Mouse (Mus musculus): Measurements from ENCODE around the gene Ubqln1. TPM values are rescaled to one million over a fixed set of nuclear protein-coding genes. Genes with fewer than 3 reads are reported as not detected.
A peak's percentile ranks its signal among the peaks of the same experiment; 100 is the strongest.

Gene Ubqln1
- polyA plus RNA-seq, 1 experiment from 2014 or later: 71.6 TPM

DNA sequence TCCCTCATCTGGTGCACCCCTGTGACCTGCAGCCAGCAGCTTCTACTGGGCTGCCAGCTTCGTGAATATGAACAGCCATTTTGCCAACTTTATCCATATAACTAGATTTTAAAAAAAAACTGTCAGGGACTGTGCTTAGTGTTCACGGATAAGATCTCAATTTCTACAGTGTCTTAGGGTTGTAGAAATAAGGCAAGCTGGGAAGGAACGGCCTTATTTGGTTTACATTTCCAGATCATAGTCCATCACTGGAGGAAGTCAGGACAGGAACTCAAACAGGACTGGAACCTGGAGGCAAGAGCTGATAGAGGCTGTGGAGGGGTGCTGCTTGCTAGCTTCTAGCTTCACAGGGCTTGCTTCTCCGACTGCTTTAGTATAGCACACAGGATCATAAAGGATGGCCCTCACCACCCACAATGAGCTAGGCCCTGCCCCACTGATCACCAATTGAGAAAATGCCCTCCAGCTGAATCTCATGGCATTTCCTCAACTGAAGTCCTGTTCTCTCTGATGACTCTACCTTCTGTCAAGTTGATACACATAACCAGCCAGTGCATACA, 85.7 kb downstream of the Ubqln1 start:
- H3K27me3 ChIP-seq (ENCODE audit: control insufficient read depth, insufficient read depth, low read length): no peaks in the 10 kb centered on the region
- peak overlapping the region; percentile 100 for H3K27ac ChIP-seq (ENCODE audit: low read depth, low read length)
- 37% methylated on average over 4 of the region's 4 CpGs for WGBS (ENCODE audit: insufficient replicate concordance)
- peaks cover 8% of the 10 kb centered on the region; the same call in 1 of the 2 replicates for H3K4me1 ChIP-seq (ENCODE audit: control insufficient read depth, insufficient read depth, low read length)
- peaks cover 4% of the 10 kb centered on the region; the same call in 1 of the 2 replicates for H3K36me3 ChIP-seq (ENCODE audit: control insufficient read depth, insufficient read depth, low read length)
- no peaks in the 10 kb centered on the region for H3K9me3 ChIP-seq (replicated peaks; ENCODE audit: control insufficient read depth, low read length)
- no peak for ATAC-seq (replicated peaks; ENCODE audit: insufficient number of reproducible peaks, low FRiP score, low TSS enrichment)
- H3K4me2 ChIP-seq: peak overlapping the region; percentile 75
- H3K4me3 ChIP-seq (ENCODE audit: low read depth, low read length): peak overlapping the region; percentile 98
- H3K9ac ChIP-seq (ENCODE audit: low read depth, low read length): peak overlapping the region; percentile 100

DNA sequence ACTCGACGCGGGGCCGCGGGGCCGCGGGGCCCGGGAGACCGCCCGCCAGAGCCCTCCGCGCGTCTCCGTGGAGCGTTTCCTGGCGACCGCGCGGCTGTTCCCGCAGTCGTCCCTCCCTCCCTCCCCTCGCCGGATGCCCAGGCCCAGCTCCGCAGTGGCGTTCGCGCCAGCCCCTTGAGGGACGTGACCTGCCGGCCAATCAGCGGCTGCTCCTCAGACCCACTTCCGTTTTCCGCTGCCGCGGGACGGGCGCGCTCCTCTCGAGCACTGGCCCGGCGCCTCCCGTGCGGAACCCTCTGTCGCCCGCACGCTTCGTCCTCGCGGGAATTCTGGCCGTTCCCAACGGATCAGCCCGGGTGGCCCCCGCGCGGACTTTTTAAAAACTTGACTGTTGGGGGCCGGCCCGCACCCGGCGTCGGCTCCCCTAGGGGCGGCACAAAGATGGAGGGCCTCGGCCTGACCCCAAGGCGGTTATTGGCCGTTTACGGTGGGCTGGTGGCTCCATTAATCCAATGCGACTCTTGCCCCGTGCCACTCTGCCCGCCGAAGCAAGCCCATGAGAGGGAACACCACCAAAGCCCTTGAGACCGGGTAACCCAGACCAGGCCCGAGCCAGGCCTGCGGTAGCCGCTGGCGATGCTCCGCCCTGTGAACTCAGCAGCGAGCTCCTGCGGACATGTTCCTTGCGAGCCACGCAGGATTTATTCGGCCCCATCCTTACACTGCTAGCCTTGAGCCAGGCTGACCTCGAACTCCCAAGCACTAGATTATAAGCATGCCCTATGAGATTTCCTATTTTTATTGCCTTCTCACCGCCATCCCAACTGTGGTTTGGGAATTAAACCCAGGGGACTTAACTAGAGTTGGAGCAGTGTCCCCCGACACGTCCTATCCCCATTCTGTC, 86.4 kb downstream of the Ubqln1 start:
- H3K27me3 ChIP-seq (ENCODE audit: control insufficient read depth, insufficient read depth, low read length): no peaks in the 10 kb centered on the region
- WGBS (ENCODE audit: insufficient replicate concordance): under 1% methylated on average over 77 of the region's 83 CpGs
- ATAC-seq (replicated peaks; ENCODE audit: insufficient number of reproducible peaks, low FRiP score, low TSS enrichment): peak; percentile 97
- H3K4me3 ChIP-seq (ENCODE audit: low read depth, low read length): peak overlapping the region; percentile 98
- H3K9me3 ChIP-seq (replicated peaks; ENCODE audit: control insufficient read depth, low read length): no peaks in the 10 kb centered on the region
- H3K4me2 ChIP-seq: peak overlapping the region; percentile 75
- peaks cover 4% of the 10 kb centered on the region; the same call in 1 of the 2 replicates for H3K36me3 ChIP-seq (ENCODE audit: control insufficient read depth, insufficient read depth, low read length)
- peak overlapping the region; percentile 100 for H3K9ac ChIP-seq (ENCODE audit: low read depth, low read length)
- H3K4me1 ChIP-seq (ENCODE audit: control insufficient read depth, insufficient read depth, low read length): peaks cover 10% of the 10 kb centered on the region; the same call in 1 of the 2 replicates
- H3K27ac ChIP-seq (ENCODE audit: low read depth, low read length): peak overlapping the region; percentile 100

DNA sequence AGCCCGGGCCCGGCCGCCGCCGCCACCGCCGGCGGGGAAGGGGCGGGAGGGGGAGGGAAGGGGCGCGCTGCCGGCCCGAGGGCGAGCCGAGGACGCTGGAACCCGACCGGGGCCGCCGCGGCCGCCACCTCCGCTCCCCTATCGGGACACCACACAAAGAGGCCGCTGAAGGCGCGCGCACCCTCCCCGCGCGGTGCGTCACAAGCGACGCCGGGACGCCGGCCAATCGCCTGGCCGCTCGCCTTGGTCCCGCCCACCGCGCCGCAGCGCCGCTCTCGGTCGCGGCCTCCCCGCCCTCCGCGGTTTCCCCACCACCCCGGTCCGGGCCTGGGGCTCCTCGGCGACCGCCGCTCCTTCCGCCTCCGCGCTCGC, 87.1 kb downstream of the Ubqln1 start, which contains the start of gene Hnrnpa0:
Gene Hnrnpa0 (minus strand): TSS at position 161 of the 372 bp plus-strand sequence.
- peak within 1 kb of the TSS; percentile 98 for H3K4me3 ChIP-seq (ENCODE audit: low read depth, low read length)
- peak within 1 kb of the TSS; percentile 100 for H3K9ac ChIP-seq (ENCODE audit: low read depth, low read length)
- H3K4me1 ChIP-seq (ENCODE audit: control insufficient read depth, insufficient read depth, low read length): peaks cover 12% of the 10 kb centered on the region; the same call in 1 of the 2 replicates
- WGBS (ENCODE audit: insufficient replicate concordance): under 1% methylated on average over 51 of the region's 62 CpGs
- no peaks in the 10 kb centered on the region for H3K27me3 ChIP-seq (ENCODE audit: control insufficient read depth, insufficient read depth, low read length)
- H3K36me3 ChIP-seq (ENCODE audit: control insufficient read depth, insufficient read depth, low read length): peaks cover 4% of the 10 kb centered on the region; the same call in 1 of the 2 replicates
- no peaks in the 10 kb centered on the region for H3K9me3 ChIP-seq (replicated peaks; ENCODE audit: control insufficient read depth, low read length)
- H3K4me2 ChIP-seq: peak within 1 kb of the TSS; percentile 75
- peak within 1 kb of the TSS; percentile 100 for H3K27ac ChIP-seq (ENCODE audit: low read depth, low read length)
- ATAC-seq (replicated peaks; ENCODE audit: insufficient number of reproducible peaks, low FRiP score, low TSS enrichment): peak; percentile 95

- peaks cover 4% of the 10 kb centered on the region; the same call in 1 of the 2 replicates for H3K36me3 ChIP-seq (ENCODE audit: control insufficient read depth, insufficient read depth, low read length)
- peak overlapping the region; percentile 100 for H3K27ac ChIP-seq (ENCODE audit: low read depth, low read length)
- H3K9me3 ChIP-seq (replicated peaks; ENCODE audit: control insufficient read depth, low read length): no peaks in the 10 kb centered on the region
- peak overlapping the region; percentile 98 for H3K4me3 ChIP-seq (ENCODE audit: low read depth, low read length)
- H3K9ac ChIP-seq (ENCODE audit: low read depth, low read length): peak overlapping the region; percentile 100
- peak overlapping the region; percentile 75 for H3K4me2 ChIP-seq
- peak; percentile 12; the same call in 1 of the 2 replicates for ATAC-seq (replicated peaks; ENCODE audit: insufficient number of reproducible peaks, low FRiP score, low TSS enrichment)
- under 1% methylated on average over 78 of the region's 81 CpGs for WGBS (ENCODE audit: insufficient replicate concordance)
- peaks cover 12% of the 10 kb centered on the region; the same call in 1 of the 2 replicates for H3K4me1 ChIP-seq (ENCODE audit: control insufficient read depth, insufficient read depth, low read length)
- no peaks in the 10 kb centered on the region for H3K27me3 ChIP-seq (ENCODE audit: control insufficient read depth, insufficient read depth, low read length)
These were observed 87.6 kb downstream of the Ubqln1 start for GRCm38 (mm10) chr13:58127766-58128361.

DNA sequence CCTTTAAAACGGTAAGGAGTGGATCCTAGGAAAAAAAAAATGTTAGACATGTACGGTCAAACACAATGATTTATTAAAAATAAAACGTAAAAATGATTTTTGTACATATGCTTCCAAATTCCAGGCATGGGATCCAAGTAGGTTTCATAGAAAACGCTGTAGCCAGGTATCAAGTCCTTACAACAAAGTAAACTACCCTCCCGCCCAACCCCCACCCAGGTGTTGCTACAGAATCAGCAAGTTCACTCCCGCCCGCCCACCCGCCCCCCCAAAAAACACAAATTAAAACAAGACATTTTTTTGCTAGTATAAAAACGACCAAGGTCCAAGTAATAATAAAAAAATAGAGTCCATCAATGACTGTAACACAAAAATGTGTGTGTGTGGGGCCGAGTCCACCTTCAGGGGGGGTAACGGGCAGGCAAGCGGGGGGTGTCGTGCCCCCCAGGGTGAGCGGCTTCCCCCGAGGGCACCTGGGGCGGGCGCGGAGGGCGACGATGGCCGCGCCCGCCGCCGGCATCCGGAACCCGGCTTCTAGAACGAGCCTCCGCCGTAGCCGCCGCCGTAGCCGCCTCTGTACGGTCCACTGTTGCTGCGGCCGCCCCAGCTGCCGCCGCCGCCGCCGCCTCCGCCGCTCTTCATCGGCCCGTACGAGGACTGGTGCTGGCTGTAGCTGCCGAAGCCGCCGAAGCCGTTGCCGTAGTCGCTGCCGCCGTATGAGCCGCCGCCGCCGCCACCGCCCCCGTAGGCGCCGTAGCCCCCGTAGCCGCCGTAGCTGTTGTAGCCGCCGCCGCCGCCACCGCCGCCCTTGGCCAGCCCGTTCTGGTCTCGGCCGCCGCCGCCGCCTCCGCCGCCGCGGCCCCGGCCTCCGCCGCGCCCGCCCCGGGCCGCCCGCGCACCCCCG, 88.3 kb downstream of the Ubqln1 start:
- Histone ChIP-seq H3K27ac (ENCODE audit: low read depth, low read length) (peak overlapping the region; percentile 100), H3K4me2 (peak overlapping the region; percentile 75)
- WGBS (ENCODE audit: insufficient replicate concordance): under 1% methylated on average over 91 of the region's 92 CpGs

More for the DNA sequence above, 88.3 kb downstream of the Ubqln1 start:
- no peak for ATAC-seq (replicated peaks; ENCODE audit: insufficient number of reproducible peaks, low FRiP score, low TSS enrichment)
- Histone ChIP-seq H3K27me3 (ENCODE audit: control insufficient read depth, insufficient read depth, low read length) (no peaks in the 10 kb centered on the region), H3K36me3 (ENCODE audit: control insufficient read depth, insufficient read depth, low read length) (peaks cover 4% of the 10 kb centered on the region; the same call in 1 of the 2 replicates), H3K4me1 (ENCODE audit: control insufficient read depth, insufficient read depth, low read length) (peaks cover 12% of the 10 kb centered on the region; the same call in 1 of the 2 replicates), H3K9me3 (replicated peaks; ENCODE audit: control insufficient read depth, low read length) (no peaks in the 10 kb centered on the region), H3K9ac (ENCODE audit: low read depth, low read length) (peak overlapping the region; percentile 100), H3K4me3 (ENCODE audit: low read depth, low read length) (peak overlapping the region; percentile 98)

Other genes with a start within 250 kb of the Ubqln1 start
- gene Klhl3, start 102.1 kb downstream of the Ubqln1 start, polyA plus RNA-seq (2014; fragmentation: Nextera tagmentation; extraction: Ambion mirVana): 3.6 and 4.3 TPM in 2 replicates
- 18.2 and 21.7 TPM in 2 replicates for gene Hnrnpa0, start 87.1 kb downstream of the Ubqln1 start, polyA plus RNA-seq (2014; fragmentation: Nextera tagmentation; extraction: Ambion mirVana)
- gene Idnk, start 58.0 kb downstream of the Ubqln1 start, polyA plus RNA-seq (2014; fragmentation: Nextera tagmentation; extraction: Ambion mirVana): 30.7 and 32.5 TPM in 2 replicates
- gene Gkap1, start 60.0 kb upstream of the Ubqln1 start, polyA plus RNA-seq (2014; fragmentation: Nextera tagmentation; extraction: Ambion mirVana): 22.7 TPM in 2 replicates
- 0.31 and 0.66 TPM in 2 replicates for gene Kif27, start 143.5 kb upstream of the Ubqln1 start, polyA plus RNA-seq (2014; fragmentation: Nextera tagmentation; extraction: Ambion mirVana)
- gene 2210016F16Rik, start 169.6 kb upstream of the Ubqln1 start, polyA plus RNA-seq (2014; fragmentation: Nextera tagmentation; extraction: Ambion mirVana): 31.4 and 34.5 TPM in 2 replicates
- 22.7 and 24.1 TPM in 2 replicates for gene Rmi1, start 186.6 kb upstream of the Ubqln1 start, polyA plus RNA-seq (2014; fragmentation: Nextera tagmentation; extraction: Ambion mirVana)
- 1,114 and 1,293 TPM in 2 replicates for gene Hnrnpk, start 187.7 kb upstream of the Ubqln1 start, polyA plus RNA-seq (2014; fragmentation: Nextera tagmentation; extraction: Ambion mirVana)